Mouse (Mus musculus): ENCODE results near the gene Tesc. TPM values are rescaled to one million over a fixed set of nuclear protein-coding genes. Genes with fewer than 3 reads are reported as not detected.

Gene Tesc
- total RNA-seq, 4 experiments from 2014 or later, result 63.1 to 86.1 (median 73.9) TPM

- DNase-seq (ENCODE audit: low spot score in 2 of 2), result no peak
These were observed 12.5 kb upstream of the Tesc start for GRCm38 (mm10) chr5:118015028-118015427.

- no peak for DNase-seq (ENCODE audit: low spot score in 2 of 2)
These were observed 11.9 kb upstream of the Tesc start for GRCm38 (mm10) chr5:118015669-118016068.

- no peak for DNase-seq (ENCODE audit: low spot score in 2 of 2)
These were observed 10.0 kb upstream of the Tesc start for GRCm38 (mm10) chr5:118017527-118017926.

- no peak for DNase-seq (ENCODE audit: low spot score in 2 of 2)
These were observed 7.6 kb upstream of the Tesc start for GRCm38 (mm10) chr5:118019905-118020304.

- no peak for DNase-seq (ENCODE audit: low spot score in 2 of 2)
These were observed 4.5 kb upstream of the Tesc start for GRCm38 (mm10) chr5:118023053-118023452.

GRCm38 (mm10) chr5:118025880-118026279 lies 1.7 kb upstream of the Tesc start:
- DNase-seq (ENCODE audit: low spot score in 2 of 2), result no peak

GRCm38 (mm10) chr5:118026343-118026742 lies 1.2 kb upstream of the Tesc start:
- DNase-seq (ENCODE audit: low spot score in 2 of 2), result no peak

GRCm38 (mm10) chr5:118027101-118027697 lies 344 bp upstream of the Tesc start:
- no peak for DNase-seq (ENCODE audit: low spot score in 2 of 2)

GRCm38 (mm10) chr5:118028191-118029034 lies 870 bp downstream of the Tesc start:
- DNase-seq (ENCODE audit: low spot score in 2 of 2), result no peak

- no peak for DNase-seq (ENCODE audit: low spot score in 2 of 2)
These were observed 1.5 kb downstream of the Tesc start for GRCm38 (mm10) chr5:118029035-118029408.

- DNase-seq (ENCODE audit: low spot score in 2 of 2), result peak; percentile 84 to 86
These were observed 1.9 kb downstream of the Tesc start for GRCm38 (mm10) chr5:118029420-118029819.

GRCm38 (mm10) chr5:118030022-118030675 lies 2.6 kb downstream of the Tesc start:
- no peak for DNase-seq (ENCODE audit: low spot score in 2 of 2)

- DNase-seq (ENCODE audit: low spot score in 2 of 2), result no peak
These were observed 3.5 kb downstream of the Tesc start for GRCm38 (mm10) chr5:118031059-118031458.

- no peak for DNase-seq (ENCODE audit: low spot score in 2 of 2)
These were observed 4.0 kb downstream of the Tesc start for GRCm38 (mm10) chr5:118031508-118031907.

GRCm38 (mm10) chr5:118033328-118033727 lies 5.8 kb downstream of the Tesc start:
- DNase-seq (ENCODE audit: low spot score in 2 of 2), result no peak

- DNase-seq (ENCODE audit: low spot score in 2 of 2), result no peak
These were observed 6.2 kb downstream of the Tesc start for GRCm38 (mm10) chr5:118033740-118034139.

- DNase-seq (ENCODE audit: low spot score in 2 of 2), result no peak
These were observed 7.1 kb downstream of the Tesc start for GRCm38 (mm10) chr5:118034632-118035031.

GRCm38 (mm10) chr5:118035786-118036185 lies 8.2 kb downstream of the Tesc start:
- no peak for DNase-seq (ENCODE audit: low spot score in 2 of 2)

GRCm38 (mm10) chr5:118036888-118037797 lies 9.6 kb downstream of the Tesc start:
- no peak for DNase-seq (ENCODE audit: low spot score in 2 of 2)

- no peak for DNase-seq (ENCODE audit: low spot score in 2 of 2)
These were observed 10.4 kb downstream of the Tesc start for GRCm38 (mm10) chr5:118037798-118038484.

GRCm38 (mm10) chr5:118039241-118039668 lies 11.7 kb downstream of the Tesc start:
- DNase-seq (ENCODE audit: low spot score in 2 of 2), result no peak

Data from layer of hippocampus, adult 8-10 months (tissue).